Mouse (Mus musculus) left cerebral cortex, postnatal 10 days (tissue): ENCODE measurements around the gene Tmem37. TPM values are rescaled to one million over a fixed set of nuclear protein-coding genes. Genes with fewer than 3 reads are reported as not detected.

ENCODE experiments used
- DNase-seq, 2 experiments: peaks; one replicate each; pipeline ENCODE4 v3.0.0; 2021 to 2022; ENCODE audit warnings: low spot score in 2 of 2, mixed read lengths in 1 of 2; ENCODE audit errors: extremely low spot score in 1 of 2
- intact Hi-C: fragments of 180-260 bp; cut with DNase I; formaldehyde crosslinking; loops from one replicate; pipeline ENCODE4 v1.15.1; 2025
- total RNA-seq, 2 experiments: library from RNA; stranded (reverse); gene quantifications; 2 replicates each; pipeline ENCODE4 v1.2.3; 2021

Tmem37 gene
- 1 to 10 TPM; 1.4 to 1.8 TPM for total RNA-seq

DNA sequence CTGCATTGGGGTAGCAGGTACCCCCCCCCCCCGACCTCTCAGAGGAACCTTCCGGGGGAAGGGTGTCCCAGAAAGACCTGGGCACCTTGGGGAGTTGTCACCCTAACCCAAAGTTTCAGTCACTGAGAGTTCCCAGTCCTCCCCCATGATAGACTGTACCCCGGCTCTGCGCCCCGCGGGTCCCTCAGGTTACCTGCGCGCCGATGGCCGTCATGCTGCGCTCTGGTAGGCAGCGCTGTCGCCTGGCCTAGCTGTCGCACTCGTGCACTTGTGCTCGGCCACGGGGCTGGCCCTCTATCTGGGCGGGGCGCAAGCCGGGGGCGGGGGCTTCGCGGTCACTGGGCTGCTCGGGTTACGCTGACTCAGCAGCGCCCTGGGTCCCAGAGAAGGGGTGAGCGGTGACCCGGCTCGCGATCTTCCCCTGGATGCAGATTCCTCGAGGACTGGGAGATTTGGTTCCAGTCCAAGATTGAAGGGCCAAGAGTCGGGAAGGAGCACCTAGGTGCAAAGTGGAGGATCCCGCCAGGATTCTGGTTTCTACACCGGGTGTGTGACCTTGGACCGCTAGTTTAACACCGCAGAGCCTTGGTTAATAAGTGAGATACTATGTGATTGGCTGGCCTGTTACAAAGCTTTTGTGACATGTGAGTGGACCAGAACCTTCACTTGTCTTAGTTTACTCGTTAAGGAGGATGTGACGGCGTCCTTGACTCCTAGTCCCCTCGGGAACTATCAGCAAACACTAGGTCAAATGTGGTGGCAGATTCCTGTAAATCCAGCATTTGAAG, at the start of gene Tmem37:
Gene Tmem37 (minus strand): TSS at position 556 of the 788 bp plus-strand sequence.
- DNase-seq, result peak in 1 of 2 experiments; percentile 87
- intact Hi-C loops, result no loop called here

DNA sequence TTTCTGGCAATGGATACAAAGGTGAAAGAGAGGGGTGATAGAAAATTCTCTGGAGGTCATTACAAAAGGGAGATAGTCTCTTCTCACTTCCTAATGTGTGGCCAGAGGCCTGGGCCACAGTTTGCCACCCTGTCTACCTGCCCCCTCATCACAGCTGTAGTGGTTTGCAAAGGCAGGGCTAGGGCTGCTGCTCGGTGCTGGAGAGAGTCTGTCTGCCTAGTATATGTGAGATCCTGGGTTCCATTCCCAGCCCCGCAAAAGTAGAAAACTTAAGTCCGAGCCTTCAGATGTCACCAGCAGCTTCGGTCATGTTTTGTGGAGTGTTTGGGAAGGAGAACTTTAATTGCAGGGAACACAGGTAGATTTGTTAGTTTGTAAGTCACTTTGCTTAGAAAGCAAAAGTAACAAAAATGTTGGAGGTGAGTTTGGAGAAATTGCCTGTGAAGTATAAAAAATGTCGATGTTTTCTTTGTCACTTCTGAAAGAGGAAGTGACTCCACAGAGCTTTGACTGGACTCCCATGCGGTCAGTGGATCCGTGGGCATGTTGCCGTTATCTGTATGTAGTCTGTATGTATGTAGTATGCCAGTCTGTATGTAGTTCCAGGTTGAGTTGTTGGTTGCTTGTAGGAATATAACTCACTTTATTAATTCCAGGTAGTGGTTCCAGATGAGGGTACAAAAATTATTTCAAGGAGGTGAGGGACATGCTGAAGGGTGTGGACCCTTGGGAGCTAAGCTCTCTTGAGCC, 48.9 kb upstream of the Tmem37 start:
- no peak for DNase-seq
- intact Hi-C loops, result no loop called here

DNA sequence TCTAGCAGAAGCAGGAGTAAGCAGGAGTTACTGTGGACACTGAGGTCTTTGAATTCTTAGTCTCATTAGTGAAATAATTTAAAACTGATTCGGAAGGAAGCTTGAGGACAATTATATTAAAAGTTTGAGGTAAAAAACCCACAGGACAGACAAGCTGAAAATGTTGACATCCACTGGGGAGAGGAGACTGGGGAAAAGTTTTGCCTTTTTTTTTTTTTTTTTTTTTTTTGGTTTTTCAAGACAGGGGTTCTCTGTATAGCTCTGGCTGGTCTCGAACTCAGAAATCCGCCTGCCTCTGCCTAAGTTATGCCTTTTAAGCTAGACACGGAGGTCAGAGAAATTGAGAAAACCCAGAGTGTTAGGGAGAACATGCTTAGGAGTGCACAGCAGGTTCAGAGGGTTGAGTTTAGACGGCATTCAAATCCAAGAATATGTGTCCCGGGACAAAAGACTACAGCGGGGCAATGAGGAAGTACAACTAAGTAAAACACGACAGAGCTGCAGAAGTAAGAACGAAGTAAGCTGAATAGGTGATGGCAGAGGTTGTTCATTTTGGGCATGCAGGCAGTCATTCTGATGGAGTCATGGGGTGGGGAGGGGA, 48.2 kb upstream of the Tmem37 start:
- intact Hi-C loops, result no loop called here
- no peak for DNase-seq

DNA sequence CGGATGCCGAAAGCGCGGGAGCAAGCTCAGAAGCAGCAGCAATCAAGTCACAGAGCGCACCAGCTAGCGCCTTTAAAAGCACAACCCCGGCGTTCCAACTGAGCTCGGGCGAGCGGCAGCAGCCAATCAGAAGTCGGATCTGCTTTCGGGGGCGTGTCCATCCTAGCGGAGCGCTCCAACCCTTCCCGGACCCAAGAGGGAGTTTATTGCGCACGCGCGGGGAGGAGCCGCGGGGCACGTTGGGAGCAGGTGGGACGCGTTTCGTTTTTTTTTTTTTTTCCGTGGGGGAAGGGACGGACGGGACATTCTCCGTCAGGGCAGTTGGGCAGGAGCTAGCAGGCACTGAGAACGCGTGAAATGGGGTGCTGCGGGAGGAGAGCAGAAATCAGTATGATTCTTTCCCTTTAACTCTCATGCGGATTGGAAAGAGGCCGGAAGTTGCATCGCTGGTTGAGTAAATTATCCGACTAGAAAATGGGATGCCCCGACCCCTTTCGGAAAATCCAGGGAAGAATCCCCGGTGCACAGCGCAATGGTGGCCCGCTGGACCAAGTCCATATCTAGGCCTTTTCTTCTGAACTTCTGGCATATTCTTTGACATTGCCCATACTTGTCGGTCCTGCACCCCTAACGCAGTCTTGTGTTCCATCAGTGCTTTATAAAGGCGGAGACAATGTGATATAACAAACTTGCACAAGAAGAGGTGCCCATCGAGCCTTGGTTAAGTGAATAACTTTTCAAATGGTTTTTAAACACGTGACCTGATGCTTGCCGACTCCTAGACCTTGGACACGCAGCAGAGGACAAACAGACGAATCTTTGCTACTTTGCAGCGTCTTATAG, 47.3 kb upstream of the Tmem37 start, which contains the start of the genes Dbi and 3110009E18Rik:
Gene Dbi (minus strand): TSS at position 110 of the 843 bp plus-strand sequence.
Gene 3110009E18Rik (plus strand): TSS at position 219 of the 843 bp plus-strand sequence.
- peak; percentile 98 to 99 for DNase-seq
- intact Hi-C loops, result no loop called here

DNA sequence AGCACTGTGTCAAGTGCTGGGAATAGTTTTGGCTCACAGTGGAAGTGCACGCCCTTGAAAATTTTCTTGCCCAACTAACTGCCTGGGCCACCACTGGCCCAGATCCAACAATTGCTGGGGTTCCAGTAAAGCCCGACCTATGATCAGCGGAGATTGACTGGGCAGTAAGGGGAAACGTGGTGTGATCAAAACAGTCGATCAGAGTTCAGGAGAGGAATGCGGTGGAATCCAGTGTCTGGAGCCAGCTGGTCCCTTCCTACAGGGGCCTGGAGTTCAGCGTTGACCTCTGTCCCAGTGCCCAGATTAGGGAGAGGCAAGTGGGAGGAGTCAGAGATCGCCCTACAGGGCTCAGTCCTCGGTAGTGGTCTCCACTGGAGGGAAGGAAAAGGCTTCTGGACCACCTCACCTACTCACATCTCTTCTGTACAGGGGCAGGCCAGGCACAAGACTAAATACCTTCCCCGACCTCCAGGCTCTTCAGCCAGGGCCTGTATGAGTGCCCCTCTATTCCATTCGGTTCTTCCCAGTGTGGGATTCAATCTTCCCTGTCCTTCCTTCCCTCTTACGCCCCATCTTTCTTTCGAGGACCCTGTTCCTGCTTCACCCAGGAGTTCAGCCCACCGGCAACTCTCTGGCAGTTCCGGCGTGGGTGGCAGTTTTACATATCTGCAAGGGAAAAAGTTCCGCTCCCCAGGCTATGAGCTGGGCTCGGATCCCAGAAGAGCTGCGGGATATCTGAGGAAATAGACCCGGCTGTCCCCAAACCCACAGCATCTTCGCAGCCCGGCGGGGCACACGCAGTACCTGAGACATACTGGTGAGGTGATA, 46.5 kb upstream of the Tmem37 start:
- intact Hi-C loops, result no loop called here
- DNase-seq, result peak in 1 of 2 experiments; percentile 49

DNA sequence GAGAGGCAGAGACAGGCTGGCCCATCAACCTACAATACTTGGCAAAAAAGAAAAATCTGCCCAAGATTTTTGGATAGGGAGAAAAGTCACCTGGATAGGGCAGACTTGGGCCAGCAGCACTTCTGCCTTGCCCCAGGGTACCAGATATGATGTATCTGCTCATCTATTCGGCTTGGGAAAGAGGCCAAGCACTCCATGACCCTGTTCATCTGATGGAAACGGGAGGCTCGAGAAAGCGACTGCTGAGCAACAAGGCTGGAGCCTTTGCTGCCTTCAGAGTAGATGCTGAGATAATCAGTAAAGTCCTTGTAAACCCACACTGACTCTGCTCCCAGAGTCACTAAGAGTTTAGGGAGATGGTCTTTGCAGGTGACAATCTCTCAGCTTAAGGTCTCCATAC, 45.5 kb upstream of the Tmem37 start:
- no peak for DNase-seq
- intact Hi-C loops, result no loop called here

DNA sequence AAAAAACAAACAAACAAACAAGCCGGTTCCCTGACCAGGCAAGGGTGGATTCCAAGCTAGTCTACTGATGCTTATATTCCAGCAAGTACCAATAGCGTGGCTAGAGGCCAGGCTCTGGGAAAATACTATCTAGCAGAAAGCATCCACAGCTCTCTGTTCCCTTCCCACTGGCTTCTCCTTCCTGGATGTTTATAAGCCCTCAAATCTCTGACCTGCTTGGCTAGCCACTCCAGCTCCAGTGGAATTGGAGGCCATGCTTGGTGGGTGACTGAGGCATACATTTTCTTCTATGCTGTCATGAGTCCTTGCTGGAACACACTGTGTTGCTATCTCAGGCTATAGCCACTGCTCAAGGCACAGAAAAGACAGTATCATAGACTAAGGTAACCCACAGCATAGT, 45.0 kb upstream of the Tmem37 start:
- intact Hi-C loops, result no loop called here

DNA sequence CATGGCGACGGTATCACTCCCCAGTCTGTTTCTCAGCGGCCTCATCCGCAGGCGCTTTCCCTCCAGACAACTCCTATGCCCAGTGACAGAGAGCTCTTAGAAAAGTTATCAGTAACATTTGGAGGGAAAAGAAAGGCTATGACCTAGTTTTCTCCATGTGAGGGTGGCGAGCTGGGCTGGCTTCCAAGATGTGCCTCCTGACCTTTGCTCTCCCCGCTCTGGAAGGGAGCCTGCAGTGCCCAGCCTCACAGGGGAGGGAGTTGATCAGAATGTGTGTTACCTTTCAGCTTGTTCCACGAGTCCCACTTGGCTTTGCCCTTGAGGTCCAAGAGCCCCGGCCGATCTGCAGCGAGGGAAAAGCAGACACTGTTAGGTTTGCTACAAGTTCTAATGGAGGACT, 42.2 kb upstream of the Tmem37 start:
- DNase-seq, result no peak
- intact Hi-C loops, result no loop called here

More for the DNA sequence above, 45.0 kb upstream of the Tmem37 start:
- no peak for DNase-seq

DNA sequence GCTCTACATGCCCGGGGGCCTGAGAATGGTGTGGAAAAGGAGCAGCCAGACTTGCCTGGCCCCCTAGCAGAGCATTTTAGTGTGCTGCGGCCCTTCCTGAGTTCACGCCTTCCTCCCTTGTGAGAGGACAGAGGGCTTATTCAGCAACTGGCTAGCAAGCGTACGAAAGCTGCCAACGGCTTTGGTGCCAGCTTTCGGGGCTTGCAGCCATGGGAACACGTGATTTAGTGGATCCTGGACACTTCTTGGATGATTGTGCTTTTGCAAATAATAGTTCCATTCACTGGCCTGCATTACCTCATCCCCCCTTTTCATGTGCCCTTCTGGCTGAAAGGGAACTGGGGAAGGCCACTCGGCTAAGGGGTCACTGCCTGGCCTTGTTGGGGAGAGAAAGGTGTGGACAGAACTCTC, 41.8 kb upstream of the Tmem37 start:
- intact Hi-C loops, result no loop called here
- peak; percentile 72 to 88 for DNase-seq

DNA sequence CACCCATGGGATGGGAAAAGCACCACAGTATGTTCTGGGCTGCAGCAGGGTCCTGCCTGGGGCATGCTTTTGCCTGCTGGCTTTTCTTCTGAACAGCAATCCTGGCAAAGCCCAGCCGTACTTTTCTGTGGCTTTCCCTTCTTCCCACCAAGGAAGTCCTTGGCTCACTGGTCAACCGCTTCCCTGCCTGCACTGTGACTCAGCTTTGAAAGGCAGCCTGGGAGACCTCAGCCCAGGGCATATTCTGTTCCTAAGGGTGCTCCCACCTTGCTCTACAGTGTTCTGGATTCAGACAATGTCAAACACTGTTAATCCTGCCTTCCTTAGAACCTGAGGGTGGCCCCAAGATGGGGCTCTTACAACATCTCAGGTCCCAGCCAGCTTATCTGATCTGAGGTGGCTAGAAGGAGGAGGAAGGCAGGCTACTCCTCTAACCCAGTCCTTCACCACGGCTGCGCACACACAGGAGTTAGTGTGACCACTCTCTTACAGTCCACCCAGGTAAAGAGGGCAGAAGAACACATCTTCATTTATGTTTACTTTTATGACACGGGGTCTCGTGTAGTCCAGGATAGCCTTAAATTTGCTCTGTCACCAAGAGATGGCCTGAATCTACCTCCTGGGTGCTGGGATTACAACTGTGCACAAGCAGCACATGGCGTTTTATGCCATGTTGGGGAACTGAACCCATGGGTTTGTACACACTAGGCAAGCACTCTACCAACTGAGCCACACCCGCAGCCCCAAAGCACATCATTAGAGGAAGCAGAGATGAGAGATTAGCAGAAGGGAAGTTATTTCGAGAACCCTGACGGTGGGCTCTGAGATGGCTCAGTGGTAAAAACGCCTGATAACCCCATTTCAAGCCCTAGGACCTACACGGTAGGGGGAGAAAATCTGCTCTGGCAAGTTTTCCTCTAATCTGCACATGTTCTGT, 38.6 kb upstream of the Tmem37 start:
- intact Hi-C loops, result no loop called here

DNA sequence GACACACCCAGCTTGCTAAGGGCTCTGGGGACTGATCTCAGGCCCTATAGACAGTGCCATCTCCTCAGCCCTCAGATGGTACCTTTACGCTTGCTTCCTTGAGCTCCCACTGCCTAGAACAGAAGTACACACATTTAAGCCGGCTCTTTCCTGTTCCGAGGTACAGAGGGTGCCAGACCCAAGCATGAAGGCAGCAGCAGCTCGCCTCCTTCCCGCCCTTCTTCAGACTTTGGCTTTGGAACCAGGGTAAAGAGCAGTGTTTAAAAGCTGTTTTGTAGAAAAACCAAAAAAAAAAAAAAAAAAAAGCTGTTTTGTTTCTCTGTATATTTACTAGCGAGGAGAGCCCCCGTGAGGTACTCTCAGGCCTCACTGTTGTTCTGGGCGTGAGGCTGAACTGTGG, 37.9 kb upstream of the Tmem37 start:
- intact Hi-C loops, result no loop called here
- DNase-seq, result no peak

More for the DNA sequence above, 38.6 kb upstream of the Tmem37 start:
- DNase-seq, result no peak

DNA sequence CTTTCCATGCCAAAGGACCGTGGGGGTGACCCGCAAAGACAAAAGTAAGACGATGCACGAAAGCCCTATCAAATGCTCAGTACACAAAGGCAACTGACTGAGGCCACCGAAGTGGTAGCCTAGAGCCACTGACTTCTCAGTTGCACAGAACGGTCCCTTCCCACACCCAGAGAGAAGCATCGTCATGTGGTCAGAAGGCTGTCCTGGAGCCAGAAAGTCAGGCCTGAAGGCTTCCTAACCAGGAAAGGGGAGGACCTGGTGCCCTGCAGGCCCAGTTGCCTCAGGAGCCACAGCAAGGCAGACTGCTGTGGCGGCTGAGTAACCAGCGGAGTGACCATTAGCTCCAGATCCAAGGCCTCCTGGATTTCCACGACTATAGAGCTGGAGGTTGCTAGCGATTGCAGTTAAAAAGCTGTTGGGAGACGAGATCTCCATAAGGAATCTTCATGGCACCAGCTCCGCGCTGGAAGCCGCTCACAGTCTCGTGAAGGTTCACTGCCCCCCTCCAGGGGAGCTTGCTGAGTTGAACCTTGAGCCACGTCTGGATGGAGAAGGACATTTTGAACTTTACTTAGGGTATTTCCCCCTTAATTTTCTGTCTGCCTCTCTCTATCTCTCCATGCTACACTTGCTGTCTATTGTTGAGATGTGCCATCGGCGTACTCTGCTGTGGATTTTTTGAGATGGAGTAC, 36.0 kb upstream of the Tmem37 start:
- intact Hi-C loops, result no loop called here
- no peak for DNase-seq

DNA sequence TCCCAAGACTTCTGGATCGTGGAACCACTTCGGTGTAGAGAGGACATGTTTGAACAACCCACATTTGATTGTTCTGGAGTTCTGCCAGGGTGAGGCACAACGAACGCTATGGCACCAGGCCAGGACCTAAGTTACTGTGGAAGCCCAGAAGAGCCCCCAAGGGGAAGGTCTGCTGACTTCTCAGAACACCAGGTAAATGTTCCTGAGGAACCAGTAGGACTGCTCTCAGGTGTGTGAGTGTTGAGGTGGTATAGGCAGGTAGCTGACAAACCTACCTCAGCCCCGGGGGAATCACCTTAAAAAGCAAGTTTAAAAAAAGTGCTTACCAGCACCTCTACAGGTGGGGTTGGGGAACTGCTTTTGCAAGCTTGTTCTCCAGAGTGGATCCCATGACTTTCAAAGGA, 31.7 kb upstream of the Tmem37 start:
- intact Hi-C loops, result no loop called here

DNA sequence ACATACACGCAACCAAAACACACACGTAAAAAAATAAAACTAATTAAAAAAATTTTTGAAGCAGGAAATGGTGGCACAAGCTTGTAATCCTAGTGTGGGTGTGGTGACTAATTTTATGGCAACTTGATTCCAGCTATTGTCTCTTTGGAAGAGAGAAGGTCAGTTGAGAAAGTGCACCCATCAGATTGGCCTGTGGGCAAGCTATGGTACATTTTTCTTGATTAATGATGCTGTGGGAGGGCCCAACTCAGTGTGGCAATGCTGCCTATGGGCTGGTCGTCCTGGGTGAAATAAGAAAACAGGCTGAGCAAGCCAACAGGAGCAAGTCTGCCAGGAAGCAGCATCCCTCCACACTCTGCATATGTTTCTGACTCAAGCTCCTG, 27.3 kb upstream of the Tmem37 start:
- no peak for DNase-seq
- intact Hi-C loops, result loop anchor here (5.0 kb wide), 1 partner anchor 46 kb away; no protein-coding TSS in a partner anchor

More for the DNA sequence above, 31.7 kb upstream of the Tmem37 start:
- DNase-seq, result no peak

DNA sequence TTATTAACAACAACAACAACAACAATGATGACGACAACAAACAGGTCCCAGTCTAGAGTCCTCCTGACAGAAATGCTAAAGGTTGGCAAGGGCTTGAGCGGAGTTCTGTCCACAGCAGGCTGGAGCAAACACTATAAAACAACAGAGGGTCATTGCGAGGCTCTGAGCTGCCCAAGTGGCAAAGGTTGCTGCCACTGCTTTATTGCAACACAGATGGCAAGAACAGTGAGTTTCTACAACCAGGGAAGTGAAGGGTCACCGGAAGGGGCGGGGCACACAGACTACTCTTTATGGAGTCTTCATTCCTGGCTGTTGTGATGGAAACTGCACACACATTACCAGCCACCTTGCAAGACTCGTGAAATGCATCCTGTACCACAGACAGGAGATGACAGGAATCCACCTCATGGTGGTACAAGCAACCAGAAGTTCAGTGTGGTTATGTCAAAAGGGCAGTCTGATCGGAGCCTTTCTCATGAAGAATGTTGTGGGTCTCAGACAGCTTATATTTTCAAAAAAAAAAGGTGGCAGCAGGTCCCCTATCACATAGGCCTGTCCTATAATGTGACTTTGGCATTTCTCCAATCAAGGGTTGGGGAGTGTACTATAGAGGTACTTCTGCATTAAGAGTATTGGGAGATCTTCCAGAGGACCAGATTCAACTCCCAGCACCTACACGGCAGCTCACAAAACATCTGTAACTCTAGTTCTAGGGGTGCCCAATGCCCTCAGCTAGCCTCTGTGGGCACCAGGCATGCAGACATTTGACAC, 26.8 kb upstream of the Tmem37 start:
- intact Hi-C loops, result loop anchor here (5.0 kb wide), 1 partner anchor 47 kb away; no protein-coding TSS in a partner anchor
- DNase-seq, result no peak
